Mouse (Mus musculus): Measurements from ENCODE around the gene Col18a1.

Gene Col18a1

DNA sequence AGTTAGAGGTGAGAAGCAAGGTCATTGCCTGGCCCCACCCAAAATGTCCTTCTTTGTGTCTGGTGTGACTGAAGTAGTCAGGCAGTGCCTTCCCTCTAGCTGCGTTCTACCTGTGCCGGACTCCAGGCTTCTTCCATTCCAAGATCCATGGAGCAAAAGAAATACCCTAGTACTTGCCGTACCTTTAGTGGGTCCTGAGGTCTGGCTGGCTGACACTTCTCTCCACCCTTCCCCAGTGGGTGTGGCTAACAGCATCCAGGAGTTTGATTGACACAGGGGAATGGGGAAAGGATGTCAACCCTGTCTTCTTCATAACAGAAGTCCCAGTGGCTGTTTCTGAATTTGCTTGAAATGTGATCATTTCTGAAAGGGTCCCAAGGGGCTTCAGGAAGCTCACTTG lies 117.7 kb downstream of the Col18a1 start:
- DNase-seq: no peak

DNA sequence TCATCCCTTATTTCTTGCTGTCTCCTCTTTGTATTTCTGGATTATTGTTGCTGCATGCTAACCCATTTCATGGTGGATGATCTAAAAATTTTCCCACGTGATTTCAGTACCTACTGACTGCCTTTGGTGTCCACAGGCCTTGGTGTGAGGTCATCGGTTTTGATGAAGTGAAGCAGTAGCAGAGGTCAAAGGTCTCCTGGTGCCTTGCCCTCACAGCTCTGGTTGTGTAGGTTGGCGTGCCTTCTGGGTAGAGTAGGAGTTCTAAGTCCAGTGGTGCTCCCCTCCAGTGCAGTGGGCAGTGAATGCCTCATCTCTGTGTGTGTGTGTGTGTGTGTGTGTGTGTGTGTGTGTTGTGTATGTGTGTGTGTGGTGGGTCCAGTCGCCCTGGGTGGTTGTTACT lies 118.2 kb downstream of the Col18a1 start:
- DNase-seq: no peak

DNA sequence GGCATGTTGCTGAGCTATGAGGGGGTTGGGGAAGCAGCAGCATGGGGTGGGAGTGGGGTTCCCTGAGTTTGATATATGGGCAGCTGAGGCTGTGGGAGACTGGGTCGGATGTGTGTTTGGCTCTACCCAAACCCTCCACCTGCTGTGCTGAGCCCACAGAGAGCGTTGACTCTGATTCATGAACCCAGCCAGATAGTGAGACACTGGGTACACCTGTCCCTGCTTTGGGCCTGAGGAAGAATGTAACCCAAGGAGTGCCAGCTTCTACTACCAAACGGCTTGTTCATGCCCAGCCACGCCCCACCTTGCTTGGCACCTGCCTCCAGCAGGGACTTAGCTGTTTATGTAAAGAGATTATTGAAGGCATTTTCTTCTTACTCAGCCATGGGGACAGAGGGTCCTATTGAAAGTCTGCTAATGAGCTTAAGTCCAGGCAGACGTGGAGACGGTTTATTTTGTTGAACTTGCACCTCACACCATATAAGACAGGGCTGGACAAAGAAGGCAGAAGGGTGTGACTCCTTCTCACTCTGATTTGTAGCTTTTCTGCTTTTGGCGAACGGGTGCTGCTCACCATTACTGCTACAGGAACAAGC lies 127.7 kb downstream of the Col18a1 start:
- no peak for DNase-seq

DNA sequence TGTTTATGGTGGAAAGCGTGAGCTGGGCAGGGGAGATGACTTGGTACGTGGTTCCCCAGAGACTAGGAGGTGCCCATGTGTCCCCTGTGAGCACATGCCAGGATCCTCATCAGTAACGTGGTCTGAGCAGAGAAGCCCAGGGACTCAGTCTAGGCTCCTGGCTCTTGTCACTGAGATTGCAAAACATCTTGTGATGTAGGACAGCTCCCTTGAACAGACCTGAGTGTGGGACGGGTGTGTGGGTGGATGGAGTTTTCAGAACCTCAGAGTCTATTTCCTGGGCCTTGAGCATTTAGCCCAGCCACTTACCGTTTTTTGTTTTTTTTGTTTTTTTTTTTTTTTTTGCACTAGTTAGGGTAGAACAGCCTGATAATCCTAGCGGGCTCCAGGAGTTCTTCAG lies 130.9 kb downstream of the Col18a1 start:
- no peak for DNase-seq

DNA sequence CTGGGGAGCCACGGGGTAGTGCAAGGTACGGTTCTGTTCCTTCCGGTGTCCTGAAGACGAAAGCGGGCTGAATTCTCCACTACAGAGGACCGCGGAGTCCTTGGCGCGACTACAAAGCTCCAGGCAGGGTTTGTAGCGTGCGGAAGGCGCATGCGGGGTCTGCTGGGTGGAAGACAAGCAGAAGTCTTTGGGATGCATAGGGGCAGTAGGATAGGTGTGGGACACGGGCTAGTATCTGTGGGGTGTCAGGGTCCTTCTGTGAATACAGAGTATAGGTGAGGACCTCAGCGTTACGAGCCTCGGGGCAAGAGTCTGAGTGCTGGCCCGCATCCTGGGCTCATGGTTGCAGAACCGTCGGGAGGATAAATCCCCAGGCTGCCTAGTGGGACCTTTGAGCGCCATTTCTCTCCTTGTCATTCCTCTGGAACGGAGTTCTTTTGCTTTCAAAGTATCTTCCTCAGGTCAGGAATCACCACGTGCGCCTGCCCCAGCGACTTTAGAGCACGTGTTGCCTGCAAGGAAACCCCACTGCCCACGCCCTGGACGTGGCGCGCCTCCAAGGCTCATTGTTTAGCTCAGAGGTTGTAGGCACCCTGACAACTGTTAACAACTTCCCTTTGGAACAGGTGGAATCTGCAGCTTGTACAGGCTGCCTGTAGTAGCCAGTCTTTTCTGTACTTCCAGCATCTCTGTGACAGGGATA lies 132.9 kb downstream of the Col18a1 start:
- peak in 1 of 2 experiments; percentile 28 for DNase-seq

DNA sequence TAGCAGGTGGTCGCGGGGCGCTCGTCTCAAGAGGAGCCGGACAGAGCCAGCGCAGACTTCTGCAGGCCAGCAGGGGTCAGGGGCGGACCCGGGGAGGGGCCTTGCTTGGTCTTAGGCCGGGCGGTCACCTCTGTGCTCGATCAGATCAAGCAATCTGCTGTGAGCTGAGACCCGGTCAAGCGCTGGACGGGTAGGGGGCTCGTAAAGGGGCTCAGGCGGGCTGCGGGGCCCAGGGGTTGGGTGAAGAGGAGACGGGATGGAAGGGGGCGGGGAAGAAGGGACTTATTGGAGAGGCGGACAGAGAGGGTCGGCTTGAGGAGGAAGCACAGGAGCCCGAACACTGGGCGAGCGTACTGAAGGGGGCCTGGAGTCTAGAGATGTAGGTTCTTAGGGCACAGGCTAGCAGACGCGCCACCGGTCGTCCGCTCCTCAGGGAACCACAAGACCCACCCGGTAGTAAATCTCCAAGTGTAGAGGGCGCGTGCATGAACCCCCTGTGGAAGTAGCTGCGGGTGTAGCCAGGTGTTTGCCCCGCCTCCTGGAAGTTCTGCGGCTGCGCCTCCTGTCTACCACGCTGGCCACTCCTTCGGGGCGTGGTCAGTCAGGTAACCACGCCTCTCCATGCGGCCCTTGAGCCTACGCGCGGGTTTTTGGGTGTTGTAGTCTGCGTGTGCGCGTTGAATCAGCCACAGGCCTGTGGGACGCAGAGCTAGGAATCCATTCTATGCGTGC lies 133.6 kb downstream of the Col18a1 start:
- DNase-seq: peak; percentile 91 to 93

DNA sequence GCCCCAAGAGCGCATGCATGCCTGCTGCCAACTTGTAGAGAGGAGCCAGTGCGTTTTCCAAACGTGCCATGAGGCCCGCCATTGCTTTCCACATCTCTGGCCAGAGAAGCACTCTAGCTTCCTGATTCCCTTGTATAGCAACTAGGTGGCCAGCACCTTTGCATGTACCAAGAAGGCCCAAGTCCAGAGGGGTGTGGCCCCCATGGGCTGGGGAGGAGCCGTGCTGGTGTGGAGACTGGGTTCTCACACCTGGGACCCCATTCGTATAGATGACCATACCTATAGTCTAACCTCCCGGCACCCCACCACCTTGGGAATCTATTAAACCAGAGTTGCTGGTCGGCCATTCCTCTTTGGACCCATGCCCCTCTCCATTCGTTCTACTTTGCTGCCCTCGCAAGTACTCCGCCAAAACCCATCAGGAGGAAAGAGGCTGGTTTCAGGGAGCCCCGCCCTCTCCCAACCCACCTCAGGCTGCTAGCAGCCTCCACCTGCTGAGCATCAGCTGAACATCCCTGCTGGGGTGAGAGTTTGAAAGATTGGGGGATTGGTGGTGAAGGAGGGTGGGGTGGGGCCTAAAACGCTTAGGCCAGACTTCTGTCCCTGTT lies 134.5 kb downstream of the Col18a1 start, which contains the start of gene Slc19a1:
TSS of gene Slc19a1 (plus strand) at position 474 of the 608 bp plus-strand sequence.
- no peak for DNase-seq

DNA sequence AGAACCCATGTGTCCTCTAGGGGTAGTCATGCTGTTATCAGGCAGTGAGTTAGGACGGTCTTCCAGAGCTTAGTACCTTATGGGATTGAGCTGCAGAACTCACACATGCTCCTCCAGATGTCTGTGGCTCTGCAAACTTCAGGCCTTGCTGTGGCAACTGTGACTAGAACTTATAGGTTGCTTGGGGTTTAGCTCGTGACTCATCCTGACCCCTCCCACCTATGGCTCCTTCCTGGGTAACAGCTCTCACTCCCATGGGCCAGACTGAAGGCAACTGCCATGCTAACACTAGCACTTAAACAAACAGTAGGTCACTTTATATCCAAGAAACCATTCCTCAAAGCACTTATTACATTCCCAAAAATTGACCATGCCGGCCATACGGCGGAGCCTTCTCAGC lies 135.7 kb downstream of the Col18a1 start:
- DNase-seq: no peak

DNA sequence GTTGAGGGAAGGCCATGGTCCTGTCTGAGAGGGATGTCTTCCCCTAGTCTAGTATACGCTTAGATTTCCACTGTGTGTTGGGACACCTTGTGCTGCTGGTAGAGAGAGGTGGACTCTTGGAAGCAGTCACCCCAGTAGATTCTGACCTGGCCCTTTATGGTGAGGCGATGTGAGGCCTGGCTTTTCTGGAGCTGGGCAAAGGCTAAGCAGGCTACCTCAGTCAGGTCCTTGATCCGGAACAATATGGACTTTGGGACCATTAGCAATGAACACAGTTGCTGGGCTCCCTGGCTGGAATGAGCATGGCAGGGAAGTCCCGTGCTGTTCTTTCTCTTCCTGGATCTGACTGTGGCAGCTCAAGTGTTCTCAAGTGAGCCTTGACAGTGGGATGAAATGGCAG lies 136.6 kb downstream of the Col18a1 start:
- DNase-seq: no peak

DNA sequence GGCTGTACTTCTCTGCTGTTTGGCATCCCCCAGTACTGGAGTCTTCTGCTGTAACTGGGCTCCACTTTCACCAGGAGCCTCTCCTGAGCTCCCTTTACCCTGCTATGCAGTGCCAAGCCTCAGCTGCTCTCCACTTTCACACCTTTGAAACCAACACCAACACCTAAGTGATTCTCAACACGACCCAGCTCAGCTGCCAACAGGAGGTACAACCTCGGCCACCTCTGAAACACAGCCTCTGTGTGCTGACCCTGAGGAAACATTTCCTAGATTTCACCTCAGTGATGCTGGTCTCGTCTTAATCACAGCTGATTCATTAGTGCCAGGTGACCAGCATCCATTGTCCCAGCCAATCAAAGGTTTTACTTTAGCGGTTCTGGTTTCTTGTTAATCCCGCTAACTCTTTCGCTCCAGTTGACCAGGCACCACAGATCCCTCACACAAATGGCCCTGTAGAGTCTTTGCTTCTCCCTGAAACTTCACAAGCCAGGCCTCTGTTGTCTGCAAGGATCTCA lies 137.5 kb downstream of the Col18a1 start:
- DNase-seq: no peak

DNA sequence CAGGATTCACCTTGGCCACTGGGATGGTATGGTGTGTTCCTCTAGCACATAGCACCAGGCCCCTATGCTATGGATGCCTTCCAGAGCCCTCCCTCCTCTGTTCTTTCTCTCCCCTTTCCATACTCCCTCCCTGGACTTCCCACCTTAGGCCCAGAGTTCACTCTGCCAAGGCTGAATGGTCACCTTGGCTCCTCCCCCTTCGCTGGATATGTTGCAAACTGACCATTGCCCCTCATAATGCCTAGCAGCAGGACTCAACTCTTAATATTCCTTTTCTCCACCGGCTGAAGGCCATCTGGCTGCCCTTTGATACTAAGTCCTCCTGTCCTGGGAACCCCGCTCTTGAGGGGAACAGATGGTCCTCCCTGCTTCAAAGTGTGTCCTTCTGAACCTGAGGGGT lies 139.4 kb downstream of the Col18a1 start:
- DNase-seq: no peak

DNA sequence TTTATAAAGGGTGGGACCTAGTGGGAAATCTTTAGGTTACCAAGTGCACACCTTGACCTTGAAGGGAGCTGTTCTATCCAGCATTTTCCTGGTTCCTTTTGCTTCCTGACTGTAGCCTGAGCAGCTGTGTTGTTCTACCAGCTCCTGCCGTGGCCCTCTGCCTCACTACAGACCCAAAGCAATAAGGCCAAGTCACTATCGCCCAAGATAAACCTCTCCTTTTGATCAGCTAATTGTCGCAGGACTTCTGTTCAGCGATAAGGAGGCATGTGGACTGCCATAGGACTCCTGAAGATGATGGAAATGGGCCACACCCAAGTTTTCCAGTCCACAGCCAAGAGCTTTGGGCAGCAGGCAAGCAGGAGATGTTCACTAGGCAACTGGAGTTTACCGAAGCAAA lies 142.1 kb downstream of the Col18a1 start:
- DNase-seq: no peak

DNA sequence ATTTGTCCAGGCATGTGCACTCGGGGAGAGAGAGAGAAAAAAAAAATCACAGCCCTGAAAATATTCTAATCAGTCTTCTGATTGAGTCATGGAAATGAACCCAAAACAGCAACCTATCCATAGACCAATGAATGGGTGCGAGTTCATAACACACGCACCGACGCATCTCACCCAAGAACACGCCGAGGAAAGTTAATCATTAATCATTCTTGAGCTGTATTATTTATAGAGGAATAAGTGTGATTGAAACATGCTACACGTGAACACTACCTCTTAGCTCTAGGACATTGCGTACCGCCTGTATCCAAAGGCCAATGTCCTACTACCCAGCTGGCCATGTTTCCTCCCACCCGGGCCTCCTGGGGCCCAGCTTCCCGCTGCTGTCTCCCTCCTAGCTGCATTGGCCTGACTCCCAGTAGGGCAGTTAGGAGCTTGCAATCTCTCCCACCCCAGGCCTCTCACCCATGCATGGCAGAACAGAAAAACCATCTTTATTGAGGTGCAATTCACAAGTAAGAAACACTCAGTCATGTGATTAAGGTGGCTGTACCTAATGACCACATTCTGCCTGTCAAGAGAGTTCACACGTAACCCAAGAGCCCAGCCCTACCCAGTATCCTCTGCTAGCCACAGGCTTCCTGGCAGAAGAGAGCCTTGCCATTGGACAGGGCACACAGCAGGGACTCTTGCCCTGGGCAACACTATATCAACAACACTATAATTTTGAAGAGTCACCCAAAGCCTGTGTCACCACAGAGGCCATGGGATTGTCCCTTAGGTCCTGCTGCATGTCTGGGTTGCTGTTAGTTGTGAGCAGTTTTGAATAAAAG lies 143.8 kb downstream of the Col18a1 start:
- no peak for DNase-seq

DNA sequence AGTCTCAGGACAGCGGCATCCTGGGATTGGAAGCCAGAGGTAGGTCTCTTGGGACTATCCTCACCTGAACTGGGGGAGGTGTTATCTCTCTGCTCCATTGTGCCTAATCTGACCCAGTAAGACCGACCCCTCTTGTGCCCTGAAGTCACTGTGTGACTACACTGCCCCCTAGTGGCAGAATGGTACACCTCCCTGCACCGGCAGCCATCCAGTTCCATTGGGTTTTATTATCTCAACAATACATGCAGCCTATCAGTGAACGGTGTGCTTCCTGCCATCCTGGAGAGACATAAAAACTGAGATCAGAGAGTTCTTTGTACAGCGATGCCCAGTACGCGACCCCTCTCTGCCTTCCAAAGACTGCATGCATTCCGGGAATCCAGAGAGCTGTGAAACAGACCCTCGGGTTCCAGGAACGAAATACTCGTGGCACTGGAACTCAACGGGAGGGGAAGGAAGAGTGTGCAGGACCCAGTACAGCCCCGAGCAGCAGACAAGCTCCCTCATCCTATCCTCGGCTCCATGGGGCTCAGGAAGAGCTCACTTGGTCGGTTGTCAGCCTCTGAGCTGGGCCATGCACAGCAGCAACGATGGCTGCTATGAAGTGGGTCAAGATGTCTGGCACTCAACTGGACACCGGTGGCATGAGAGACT lies 144.8 kb downstream of the Col18a1 start:
- DNase-seq: peak; percentile 58 to 62

DNA sequence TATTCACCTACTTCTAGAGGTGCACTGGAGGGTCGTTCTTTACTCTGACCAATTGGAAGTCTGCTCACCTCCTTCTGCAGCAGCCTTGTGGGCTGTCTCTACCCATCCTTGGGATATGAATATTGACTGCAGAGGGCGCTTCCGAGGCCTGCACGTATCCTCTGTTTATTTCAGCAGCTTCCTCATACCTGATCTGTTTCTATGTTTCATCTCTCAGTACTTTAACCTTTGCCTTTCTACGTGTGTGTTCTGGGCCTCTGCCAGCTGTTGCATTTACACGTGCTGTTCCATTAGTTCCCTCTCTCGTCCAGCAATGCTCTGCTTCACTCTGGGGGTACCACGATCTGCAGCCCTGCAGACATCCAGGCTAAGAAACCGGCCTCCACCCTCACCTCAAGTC lies 148.7 kb downstream of the Col18a1 start:
- no peak for DNase-seq

DNA sequence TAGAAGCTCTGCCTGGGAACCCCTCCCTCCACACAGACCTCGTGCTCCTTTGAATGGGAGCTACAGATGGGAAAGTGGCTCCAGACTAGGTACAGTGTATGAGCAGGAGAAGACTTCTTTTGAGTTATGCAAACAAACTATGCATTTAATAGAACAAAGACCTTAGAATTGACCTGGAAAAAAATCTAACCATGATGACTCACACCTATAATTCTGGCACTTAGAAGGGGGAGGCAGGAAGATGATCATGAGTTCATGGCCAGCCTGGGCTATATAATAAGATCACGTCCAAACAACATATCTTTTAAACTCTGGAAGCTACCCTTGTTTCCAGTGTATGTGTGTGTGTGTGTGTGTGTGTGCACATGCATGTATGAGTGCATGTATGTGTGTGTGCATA lies 149.3 kb downstream of the Col18a1 start:
- DNase-seq: no peak

DNA sequence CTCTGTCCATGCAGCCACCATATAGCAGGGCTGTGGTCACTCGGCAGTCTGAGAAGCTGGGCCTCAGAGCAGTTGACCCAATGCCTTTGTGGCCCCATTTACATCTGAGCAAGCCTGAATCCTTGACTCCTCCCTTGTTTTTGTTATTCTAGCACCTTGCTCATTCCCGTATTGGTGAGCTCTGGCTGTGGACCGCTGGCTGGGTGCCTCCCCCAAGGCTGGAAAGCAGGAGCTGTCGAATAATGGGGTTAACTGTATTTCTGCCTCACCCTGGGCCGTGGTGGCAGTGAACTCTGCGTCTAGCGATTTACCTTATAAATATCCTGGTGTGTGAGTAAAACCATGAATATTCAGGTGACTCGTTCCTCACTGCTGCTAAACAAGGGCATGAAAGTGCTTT lies 149.8 kb downstream of the Col18a1 start:
- no peak for DNase-seq

DNA sequence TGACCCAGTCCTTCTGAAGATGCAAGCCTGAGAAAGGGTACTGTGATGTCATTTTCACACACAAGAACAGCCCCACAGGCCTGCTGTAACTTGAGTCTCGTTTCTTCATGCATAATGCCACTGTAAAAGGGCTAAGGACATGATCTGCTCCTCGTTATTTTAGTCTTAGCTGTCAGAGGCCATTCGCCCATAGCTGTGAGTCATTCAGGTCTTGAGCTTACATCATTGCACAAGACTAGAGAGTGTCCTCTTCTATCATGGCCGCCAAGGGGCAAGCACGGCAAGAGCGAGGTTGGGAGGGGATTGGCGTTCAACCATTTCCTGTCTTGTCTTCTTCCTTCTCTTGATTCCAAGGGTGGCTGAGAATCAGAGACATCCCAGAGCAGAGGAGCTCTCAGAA lies 150.3 kb downstream of the Col18a1 start:
- no peak for DNase-seq

DNA sequence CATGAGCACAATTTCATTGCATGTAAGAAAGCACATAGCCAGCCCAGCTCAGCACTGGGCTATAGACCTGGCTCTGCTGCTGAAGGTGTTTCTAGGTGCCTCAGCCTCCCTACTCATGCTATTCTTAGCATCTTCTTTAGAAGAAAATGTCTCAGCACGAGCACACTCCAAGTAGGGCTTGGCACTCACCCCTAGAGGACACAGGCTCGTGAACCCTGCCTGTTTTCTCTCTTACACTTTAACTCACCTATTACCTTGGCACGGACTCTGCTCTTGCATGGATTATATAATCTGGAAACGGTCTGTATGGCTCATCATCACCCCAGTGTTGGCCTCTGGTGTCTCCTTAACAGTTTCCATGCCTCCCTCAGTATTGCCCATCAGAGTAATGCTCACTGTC lies 154.7 kb downstream of the Col18a1 start:
- no peak for DNase-seq

DNA sequence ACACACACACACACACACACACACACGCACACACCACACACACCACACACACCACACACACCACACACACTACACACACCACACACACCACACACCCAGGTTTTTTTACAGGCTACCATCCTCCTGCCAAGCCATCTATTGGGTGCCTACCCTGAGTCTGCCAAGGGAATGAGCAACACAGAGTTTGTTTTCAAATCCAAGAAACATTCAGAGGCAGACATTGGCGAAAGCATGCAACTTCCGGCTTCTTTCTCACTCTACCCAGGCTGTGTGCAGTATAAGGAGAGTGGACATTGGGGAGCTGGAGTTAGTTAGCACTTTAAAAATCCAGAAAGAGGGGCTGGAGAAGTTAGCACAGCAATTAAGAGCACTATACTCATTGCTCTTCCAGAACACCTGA lies 157.7 kb downstream of the Col18a1 start:
- no peak for DNase-seq

DNA sequence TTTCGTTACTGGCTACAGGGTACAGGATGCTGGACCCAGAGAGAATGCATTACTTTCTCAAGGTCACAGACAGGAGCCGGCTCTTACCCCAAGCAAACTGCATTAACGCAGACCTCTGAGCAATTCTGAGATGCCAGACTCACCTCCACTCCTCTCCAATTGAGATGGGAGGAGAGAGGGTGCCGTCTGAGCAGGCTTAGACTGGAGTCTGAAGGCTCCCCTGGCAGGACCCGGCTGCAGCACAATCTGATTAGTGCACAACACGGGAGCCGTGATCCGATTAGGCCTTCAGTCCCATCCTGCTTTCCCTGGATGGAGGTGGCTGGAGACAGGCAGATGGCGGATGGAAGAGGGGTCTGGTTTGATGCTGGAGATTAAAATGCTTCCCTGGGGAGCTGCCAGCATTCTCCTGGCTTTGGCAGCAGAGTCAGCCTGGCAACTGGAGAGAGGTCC lies 158.2 kb downstream of the Col18a1 start:
- DNase-seq: no peak

All from thymus, adult 18-20 months (tissue).